In genomic region chr10:80566375-80567092, GRCm38 (mm10) we compare ENCODE assay signal across 8 mouse cellular contexts. TPM values are rescaled to one million over a fixed set of nuclear protein-coding genes. Genes with fewer than 3 reads are reported as not detected.
DNase-seq lines count a peak whose midpoint lies in the region; ATAC-seq lines count a peak whose summit lies in the region.

No protein-coding gene starts in this region.

- no peaks in the 10 kb centered on the region for H3K9me3 ChIP-seq in hindbrain, embryonic 16.5 days (ENCODE audit: control insufficient read depth, low read length)
- H3K9me3 ChIP-seq in midbrain, embryonic 11.5 days (ENCODE audit: control insufficient read depth, low read length), result no peaks in the 10 kb centered on the region

- 6% methylated on average over 17 of the region's 17 CpGs for whole genome bisulfite sequencing in hindbrain, embryonic 16.5 days
- WGBS in midbrain, embryonic 11.5 days, result 12% methylated on average over 17 of the region's 17 CpGs

- H3K9ac ChIP-seq in hindbrain, embryonic 16.5 days (ENCODE audit: low read depth, low read length), result peak overlapping the region; percentile 41; the same call in 1 of the 2 replicates
- peak overlapping the region; percentile 32 for H3K9ac ChIP-seq in midbrain, embryonic 11.5 days (ENCODE audit: low read length)

- H3K4me3 ChIP-seq in hindbrain, embryonic 16.5 days (ENCODE audit: low read length), result no peak overlapping the region
- H3K4me3 ChIP-seq in midbrain, embryonic 11.5 days (ENCODE audit: low read depth, low read length), result peak overlapping the region; percentile 9

- peak; percentile 95 to 97 for DNase-seq in cerebellum, postnatal 14 days
- DNase-seq in frontal cortex, postnatal 14 days (ENCODE audit: low spot score in 2 of 2), result peak; percentile 76 to 86
- DNase-seq in left cerebral cortex, postnatal 10 days (ENCODE audit: extremely low spot score in 1 of 2, low spot score in 2 of 2), result peak; percentile 83 to 89
- DNase-seq in midbrain, embryonic 11.5 days (ENCODE audit: low spot score, missing footprints), result peak; percentile 99
- DNase-seq in skeletal muscle tissue, adult 2 months (ENCODE audit: low read depth, low spot score), result peak; percentile 63
- peak; percentile 63 for DNase-seq in yolk sac, embryonic 10.5 days (ENCODE audit: low spot score)

- H3K4me1 ChIP-seq in hindbrain, embryonic 16.5 days (ENCODE audit: control insufficient read depth, insufficient read depth, low read depth, low read length), result peaks cover 31% of the 10 kb centered on the region
- H3K4me1 ChIP-seq in midbrain, embryonic 11.5 days (ENCODE audit: control insufficient read depth, insufficient read depth, low read length), result peaks cover 23% of the 10 kb centered on the region

- ATAC-seq in activated CD4-positive, CD25-positive, alpha-beta regulatory T cell, adult 4 months, result peak; percentile 53
- ATAC-seq in hindbrain, embryonic 16.5 days, result peak; percentile 44
- peak; percentile 68 for ATAC-seq in midbrain, embryonic 11.5 days (ENCODE audit: low FRiP score)

- H3K4me2 ChIP-seq in hindbrain, embryonic 16.5 days (ENCODE audit: low read length), result peak overlapping the region; percentile 41
- peak overlapping the region; percentile 25 for H3K4me2 ChIP-seq in midbrain, embryonic 11.5 days

- peak overlapping the region; percentile 56 for H3K27ac ChIP-seq in hindbrain, embryonic 16.5 days (ENCODE audit: low read depth, low read length)
- H3K27ac ChIP-seq in midbrain, embryonic 11.5 days (ENCODE audit: low read depth, low read length), result peak overlapping the region; percentile 64

- intact Hi-C loops in left cerebral cortex, postnatal 10 days (cut with DNase I), result no loop called here

- H3K36me3 ChIP-seq in hindbrain, embryonic 16.5 days (ENCODE audit: control insufficient read depth, insufficient read depth, low read length), result peaks cover 6% of the 10 kb centered on the region; the same call in 1 of the 2 replicates
- H3K36me3 ChIP-seq in midbrain, embryonic 11.5 days (ENCODE audit: control insufficient read depth, insufficient read depth, low read length), result 0 out of 2 replicates have a peak, but pooled peaks cover 2% of the 10 kb centered on the region

- H3K27me3 ChIP-seq in hindbrain, embryonic 16.5 days (replicated peaks; ENCODE audit: control insufficient read depth, insufficient read depth, low read length), result no peaks in the 10 kb centered on the region
- H3K27me3 ChIP-seq in midbrain, embryonic 11.5 days (ENCODE audit: control insufficient read depth, insufficient read depth, low read length), result no peaks in the 10 kb centered on the region

RNA-seq across cellular contexts. Expression of gene Rexo1, which starts 5.2 kb away (rescaled TPM):
- 10 to 100 TPM; 13.0 to 13.4 TPM for polyA plus RNA-seq in activated CD4-positive, CD25-positive, alpha-beta regulatory T cell, adult 4 months (2017; shearing (Covaris generic))
- polyA plus RNA-seq in hindbrain, embryonic 16.5 days (2015; fragmentation: Nextera tagmentation; extraction: Ambion mirVana), result 25.8 and 26.5 TPM in 2 replicates
- total RNA-seq in left cerebral cortex, postnatal 10 days (2021), result 10 to 100 TPM; 49.5 to 49.6 TPM
- polyA plus RNA-seq in midbrain, embryonic 11.5 days (2014; fragmentation: Nextera tagmentation; extraction: Ambion mirVana), result 21.6 and 23.5 TPM in 2 replicates

RNA-seq across cellular contexts. Expression of gene Klf16, which starts 10.6 kb away (rescaled TPM):
- 1 to 10 TPM; 5.2 to 8.1 TPM for polyA plus RNA-seq in activated CD4-positive, CD25-positive, alpha-beta regulatory T cell, adult 4 months (2017; shearing (Covaris generic))
- polyA plus RNA-seq in hindbrain, embryonic 16.5 days (2015; fragmentation: Nextera tagmentation; extraction: Ambion mirVana), result 5.1 and 5.8 TPM in 2 replicates
- total RNA-seq in left cerebral cortex, postnatal 10 days (2021), result 10 to 100 TPM; 40.1 to 46.3 TPM
- 3.1 and 3.2 TPM in 2 replicates for polyA plus RNA-seq in midbrain, embryonic 11.5 days (2014; fragmentation: Nextera tagmentation; extraction: Ambion mirVana)

RNA-seq across cellular contexts. Expression of gene Abhd17a, which starts 23.6 kb away (rescaled TPM):
- polyA plus RNA-seq in activated CD4-positive, CD25-positive, alpha-beta regulatory T cell, adult 4 months (2017; shearing (Covaris generic)), result 10 to 100 TPM in 1 of 2 experiments, 1 to 10 TPM in 1; 9.4 to 11.8 TPM
- 127 and 130 TPM in 2 replicates for polyA plus RNA-seq in hindbrain, embryonic 16.5 days (2015; fragmentation: Nextera tagmentation; extraction: Ambion mirVana)
- 100 to 1,000 TPM; 191 to 194 TPM for total RNA-seq in left cerebral cortex, postnatal 10 days (2021)
- polyA plus RNA-seq in midbrain, embryonic 11.5 days (2014; fragmentation: Nextera tagmentation; extraction: Ambion mirVana), result 90.8 and 109 TPM in 2 replicates

RNA-seq across cellular contexts. Expression of gene Atp8b3, which starts 27.6 kb away (rescaled TPM):
- polyA plus RNA-seq in activated CD4-positive, CD25-positive, alpha-beta regulatory T cell, adult 4 months (2017; shearing (Covaris generic)), result not detected
- polyA plus RNA-seq in hindbrain, embryonic 16.5 days (2015; fragmentation: Nextera tagmentation; extraction: Ambion mirVana), result 1.5 and 1.6 TPM in 2 replicates
- total RNA-seq in left cerebral cortex, postnatal 10 days (2021), result under 1 TPM; 0.14 to 0.49 TPM
- 0.81 and 1.2 TPM in 2 replicates for polyA plus RNA-seq in midbrain, embryonic 11.5 days (2014; fragmentation: Nextera tagmentation; extraction: Ambion mirVana)

RNA-seq across cellular contexts. Expression of gene Scamp4, which starts 36.1 kb away (rescaled TPM):
- polyA plus RNA-seq in activated CD4-positive, CD25-positive, alpha-beta regulatory T cell, adult 4 months (2017; shearing (Covaris generic)), result 100 to 1,000 TPM; 104 to 107 TPM
- 73.6 and 80.8 TPM in 2 replicates for polyA plus RNA-seq in hindbrain, embryonic 16.5 days (2015; fragmentation: Nextera tagmentation; extraction: Ambion mirVana)
- 10 to 100 TPM; 37.5 to 37.9 TPM for total RNA-seq in left cerebral cortex, postnatal 10 days (2021)
- polyA plus RNA-seq in midbrain, embryonic 11.5 days (2014; fragmentation: Nextera tagmentation; extraction: Ambion mirVana), result 60.2 and 62.3 TPM in 2 replicates
